Mouse (Mus musculus) megakaryocyte progenitor cell, adult 5-6 weeks (primary cell): ENCODE data around the gene Ptprb. TPM values are rescaled to one million over a fixed set of nuclear protein-coding genes. Genes with fewer than 3 reads are reported as not detected.
A peak's percentile ranks its signal among the peaks of the same experiment; 100 is the strongest.

Source experiments
- ATAC-seq: replicated peaks from 2 replicates; pipeline ENCODE4 v1.8.0; 2016; ENCODE audit warnings: mild to moderate bottlenecking, moderate TSS enrichment, inconsistent platforms; ENCODE audit not compliant: poor library complexity
- total RNA-seq, 2 experiments: library from RNA; stranded (forward) in 1 of 2; stranded (reverse) in 1 of 2; fragments of 157-497, 149-512 nt in 1 of 2; fragments of 200-1000 nt in 1 of 2; gene quantifications; 2 replicates each; pipeline versions ENCODE4 v1.2.3 to v1.2.4; 2015 to 2017

The Ptprb gene
- total RNA-seq, 2 experiments from 2014 or later = not detected

DNA sequence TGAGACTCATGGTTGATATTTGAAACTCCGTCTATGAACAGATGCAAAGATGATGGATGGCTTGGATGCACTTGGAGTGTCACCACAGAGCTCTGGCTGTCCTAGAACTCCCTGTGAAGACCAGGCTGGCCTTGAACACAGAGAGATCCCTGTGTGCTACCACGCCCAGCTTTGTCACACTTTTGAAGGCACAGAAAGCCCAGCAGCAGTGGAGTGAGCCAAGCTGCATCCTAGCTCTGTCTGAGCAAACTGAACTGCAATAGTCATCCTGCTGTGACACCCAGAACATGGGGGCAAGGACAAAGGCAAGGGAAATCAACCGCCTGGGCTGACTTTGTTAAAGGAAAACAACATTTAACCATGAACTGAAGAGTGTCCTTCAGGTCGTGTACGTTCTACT is 141.4 kb downstream of the Ptprb start:
- ATAC-seq = no peak

GRCm38 (mm10) chr10:116418121-116418726 is 142.9 kb downstream of the Ptprb start:
- peak; percentile 39; the same call in 1 of the 2 replicates for ATAC-seq

GRCm38 (mm10) chr10:116420976-116421375 is 145.7 kb downstream of the Ptprb start:
- ATAC-seq = no peak

DNA sequence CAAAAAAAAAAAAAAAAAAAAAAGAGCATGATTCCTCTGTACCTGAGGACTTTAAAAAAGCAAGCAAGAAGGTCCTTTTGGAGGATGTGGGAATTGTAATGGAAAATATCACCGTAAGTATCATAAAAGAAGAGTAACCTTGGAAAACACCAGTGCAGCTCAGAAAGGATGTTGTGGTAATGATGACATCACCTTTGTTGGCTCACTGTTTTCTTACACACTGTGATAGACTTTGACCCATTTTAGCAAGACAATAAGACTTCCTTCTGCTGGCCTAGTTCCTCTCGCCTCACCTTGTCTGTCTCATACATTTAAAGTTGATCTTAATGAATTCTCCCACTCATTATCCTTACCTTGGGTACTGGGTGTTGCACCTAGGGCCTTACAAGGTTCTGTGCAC is 147.2 kb downstream of the Ptprb start:
- ATAC-seq = no peak

GRCm38 (mm10) chr10:116424921-116425320 is 149.6 kb downstream of the Ptprb start:
- no peak for ATAC-seq

DNA sequence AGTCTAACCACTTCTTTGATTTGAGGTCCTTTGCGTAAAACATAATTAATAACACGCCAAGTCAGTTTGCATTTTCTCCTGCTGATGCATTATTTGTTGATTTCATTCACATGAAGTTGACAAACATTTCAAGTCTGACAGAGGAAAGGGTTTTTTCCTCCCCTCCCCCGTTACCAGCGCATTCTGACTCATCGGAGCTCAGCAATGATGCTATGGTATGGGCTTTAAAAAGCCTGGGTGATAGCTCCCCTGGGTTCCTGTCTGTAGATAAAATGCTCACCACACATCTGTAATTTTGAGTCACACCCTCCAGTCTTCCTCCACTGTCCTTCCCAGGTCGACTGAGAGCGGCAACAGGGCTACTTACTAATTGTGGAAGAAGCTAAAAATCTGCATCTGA is 150.9 kb downstream of the Ptprb start:
- ATAC-seq = no peak

DNA sequence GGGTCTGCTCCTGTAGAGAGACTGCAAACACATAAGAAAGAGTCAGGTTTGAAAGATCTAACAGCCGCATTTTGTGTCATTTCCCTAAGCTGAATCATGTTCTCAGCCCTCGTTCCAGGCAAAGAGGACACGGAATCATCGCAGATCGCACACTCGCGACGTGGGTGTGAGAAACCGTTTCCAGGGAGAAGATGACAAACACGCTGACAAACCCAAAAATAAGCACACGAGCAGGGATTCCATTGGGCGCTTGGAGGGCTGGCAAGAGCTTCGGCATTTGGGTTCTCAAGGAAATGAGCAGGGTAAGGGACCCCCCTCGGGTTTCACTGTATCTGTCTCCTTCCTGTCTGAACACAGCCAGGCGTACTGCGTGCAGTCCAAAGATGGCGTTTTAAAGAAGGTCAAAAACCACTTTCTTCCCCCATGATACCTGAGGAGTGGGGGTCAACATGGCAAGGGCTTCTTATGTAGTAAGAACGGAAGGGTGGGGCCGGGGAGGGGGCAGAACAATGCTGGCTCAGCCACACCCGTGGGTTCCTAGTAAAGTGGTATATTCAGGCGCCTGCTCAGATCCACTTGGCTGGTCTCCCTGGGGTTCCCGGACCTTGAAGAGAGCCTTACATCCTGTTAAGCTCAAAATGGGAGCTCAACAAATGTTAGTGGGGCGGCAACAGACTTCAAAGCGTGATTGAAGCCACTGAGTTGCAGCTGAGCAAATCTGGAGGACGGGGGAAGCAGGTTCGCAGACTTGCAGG is 152.9 kb downstream of the Ptprb start:
- ATAC-seq = no peak

GRCm38 (mm10) chr10:116432421-116432820 is 157.1 kb downstream of the Ptprb start:
- ATAC-seq = no peak

GRCm38 (mm10) chr10:116435455-116435854 is 160.1 kb downstream of the Ptprb start:
- ATAC-seq = no peak

Other genes starting within 250 kb of the Ptprb start
- not detected in 2 replicates for gene 4933416C03Rik, start 161.6 kb upstream of the Ptprb start, total RNA-seq (2015)
- not detected in 2 replicates for gene 4933416C03Rik, start 161.6 kb upstream of the Ptprb start, total RNA-seq (2017)
- gene Kcnmb4, start 198.4 kb downstream of the Ptprb start, total RNA-seq (2015) = 0.15 TPM in 1 of 2 replicates, not detected in the other
- not detected in 2 replicates for gene Kcnmb4, start 198.4 kb downstream of the Ptprb start, total RNA-seq (2017)